Mouse (Mus musculus) CH12.LX (cell line): ENCODE results near the gene 2210010C04Rik.

Experiments
- BHLHE40 ChIP-seq: IDR thresholded peaks from 2 replicates; pipeline ENCODE4 v1.6.1; 2011; ENCODE audit warnings: mild to moderate bottlenecking, low read depth, low read length, improper control_type of control experiment
- CTCF ChIP-seq, 2 experiments: IDR thresholded peaks in 1 of 2; conservative IDR thresholded peaks in 1 of 2; 2 replicates each; pipeline ENCODE4 v1.5.1; 2011 to 2012; ENCODE audit warnings: low read depth in 2 of 2, low read length in 2 of 2, improper control_type of control experiment in 1 of 2, inconsistent platforms in 1 of 2, mild to moderate bottlenecking in 1 of 2, moderate library complexity in 1 of 2
- EP300 ChIP-seq: IDR thresholded peaks from 2 replicates; pipeline ENCODE4 v1.6.1; 2011; ENCODE audit warnings: low read length, improper control_type of control experiment
- JUN ChIP-seq: IDR thresholded peaks from 2 replicates; pipeline ENCODE4 v1.6.1; 2011; ENCODE audit warnings: low read depth, mild to moderate bottlenecking, low read length, improper control_type of control experiment, moderate library complexity; ENCODE audit not compliant: insufficient read depth
- JUND ChIP-seq: conservative IDR thresholded peaks from 2 replicates; pipeline ENCODE4 v1.6.1; 2011; ENCODE audit warnings: low read depth, low read length, improper control_type of control experiment
- MYC ChIP-seq: IDR thresholded peaks from 2 replicates; pipeline ENCODE4 v1.6.1; 2011; ENCODE audit warnings: low read depth, mild to moderate bottlenecking, improper control_type of control experiment, low read length
- POLR2A ChIP-seq: IDR thresholded peaks from 2 replicates; pipeline ENCODE4 v1.6.1; 2011; ENCODE audit warnings: low read depth, mild to moderate bottlenecking, improper control_type of control experiment, low read length

DNA sequence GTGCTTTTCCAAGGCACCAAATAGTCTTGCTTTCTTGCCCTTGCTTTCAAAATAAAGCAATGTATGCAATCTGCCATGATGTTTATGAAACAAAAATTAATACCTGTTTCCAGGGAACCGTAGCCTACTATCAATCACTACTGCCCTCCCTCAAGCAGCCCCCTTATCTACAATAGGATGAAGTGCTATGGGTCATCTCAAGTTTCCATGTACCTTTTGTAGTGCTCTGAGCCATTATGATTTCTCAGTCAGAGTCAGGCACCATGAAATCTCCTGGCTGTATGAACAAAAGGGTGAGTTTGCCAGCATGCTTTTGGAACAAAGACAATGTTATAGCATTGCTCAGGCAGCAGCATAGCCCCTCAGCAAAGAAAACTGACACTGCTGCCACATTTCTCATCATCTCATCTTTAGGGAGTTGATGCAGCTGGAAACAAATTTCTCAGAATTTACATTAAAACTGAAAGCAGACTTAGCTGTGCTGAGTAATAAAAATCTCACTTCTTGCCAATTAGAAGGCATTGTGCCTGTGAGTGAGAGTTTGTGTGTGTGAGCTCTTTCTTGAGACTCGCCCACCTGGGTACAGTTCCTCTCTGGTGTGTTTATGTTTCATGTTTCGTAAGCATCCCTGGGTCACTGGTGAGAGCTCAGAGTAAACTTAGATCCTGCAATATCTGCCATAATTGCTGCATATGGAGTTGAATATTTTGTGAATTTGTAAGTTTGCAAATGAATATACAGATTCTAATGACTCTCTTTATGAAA is 43.4 kb upstream of the 2210010C04Rik start:
- TF ChIP-seq EP300 (no peak), BHLHE40 (no peak), CTCF (conservative IDR thresholded peaks at IDR 0.05 in 1 of 2, IDR thresholded peaks at IDR 0.05 in 1 of 2; ENCODE audit: low read depth in 2 of 2, low read length in 2 of 2) (no peak), POLR2A (no peak), MYC (no peak), JUN (no peak), JUND (no peak)
